Mouse (Mus musculus) forebrain, embryonic 11.5 days (tissue): ENCODE results near the gene Gstt2. TPM values are rescaled to one million over a fixed set of nuclear protein-coding genes. Genes with fewer than 3 reads are reported as not detected.

Source experiments
- ATAC-seq: fragments of 200-750 bp; cut with Nextera tagmentation; replicated peaks from 2 replicates; pipeline ENCODE4 v1.8.0; 2017; ENCODE audit warnings: moderate TSS enrichment; ENCODE audit not compliant: low FRiP score
- DNase-seq: peaks from one replicate; pipeline ENCODE4 v3.0.0-alpha.2; 2017; ENCODE audit warnings: low spot score
- H3K27ac ChIP-seq: fragments of 300-500 bp; sonication (generic); 2 replicates; pipeline ENCODE4 v1.5.1; 2014; ENCODE audit warnings: low read depth, low read length
- H3K27me3 ChIP-seq: fragments of 300-500 bp; sonication (generic); 2 replicates; pipeline ENCODE4 v1.6.1; 2014; ENCODE audit warnings: mild to moderate bottlenecking, low read length, mixed read lengths; ENCODE audit not compliant: control insufficient read depth, insufficient read depth
- H3K36me3 ChIP-seq: fragments of 300-500 bp; sonication (generic); 2 replicates; pipeline ENCODE4 v1.6.1; 2014; ENCODE audit warnings: mild to moderate bottlenecking, low read length, moderate library complexity, mixed read lengths; ENCODE audit not compliant: control insufficient read depth, insufficient read depth
- H3K4me1 ChIP-seq: fragments of 300-500 bp; sonication (generic); replicated peaks from 2 replicates; pipeline ENCODE4 v1.6.1; 2014; ENCODE audit warnings: low read length, mixed read lengths; ENCODE audit not compliant: control insufficient read depth, insufficient read depth
- H3K4me2 ChIP-seq: fragments of 300-500 bp; sonication (generic); 2 replicates; pipeline ENCODE4 v1.6.1; 2014; ENCODE audit warnings: low read depth, mild to moderate bottlenecking, low read length, moderate library complexity, mixed read lengths; ENCODE audit not compliant: severe bottlenecking
- H3K4me3 ChIP-seq: fragments of 300-500 bp; sonication (generic); 2 replicates; pipeline ENCODE4 v1.5.1; 2014; ENCODE audit warnings: low read depth, low read length
- H3K9ac ChIP-seq: fragments of 300-500 bp; sonication (generic); 2 replicates; pipeline ENCODE4 v1.6.1; 2014; ENCODE audit warnings: low read length
- H3K9me3 ChIP-seq: fragments of 300-500 bp; sonication (generic); 2 replicates; pipeline ENCODE4 v1.6.1; 2016; ENCODE audit warnings: low read length, mixed read lengths; ENCODE audit not compliant: control insufficient read depth
- WGBS: fragments of 180-500 bp; shearing (Covaris S2); extraction: QIAGEN DNeasy Blood & Tissue Kit; methylation state at CpG from one replicate; pipeline ENCODE4 v1.1.7; 2014; 5-methylcytosine and 5-hydroxymethylcytosine counted together
- polyA plus RNA-seq: library from polyadenylated mRNA; unstranded; fragments of >200 nt; fragmentation: Nextera tagmentation; extraction: Ambion mirVana; gene quantifications from 2 replicates; pipeline ENCODE4 v1.2.1, GENCODE M21; 2014

The Gstt2 gene
- polyA plus RNA-seq, 1 experiment from 2014 or later = 8.8 TPM

DNA sequence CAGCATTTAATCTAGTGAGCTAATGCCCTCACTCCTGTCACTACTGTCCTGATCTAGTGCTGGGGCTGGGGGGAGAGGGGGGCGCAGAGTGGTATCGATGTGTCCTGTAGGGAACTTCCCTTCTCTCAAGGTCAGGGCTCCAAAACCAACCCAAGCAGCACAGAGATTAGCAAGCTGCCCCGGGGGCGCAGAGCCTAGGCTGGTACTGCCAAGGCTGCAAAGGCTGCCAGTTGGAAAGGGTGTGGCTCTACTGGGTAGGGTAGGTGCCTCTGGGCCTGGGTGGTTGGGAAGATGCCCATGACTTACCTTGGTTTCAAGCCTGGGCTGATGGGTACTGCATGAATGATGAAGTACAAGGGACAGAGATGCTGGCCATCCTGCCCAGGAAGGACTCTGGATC lies 20.4 kb upstream of the Gstt2 start:
- Histone ChIP-seq H3K36me3 (no peaks in the 10 kb centered on the region; the same call in 1 of the 2 replicates), H3K4me2 (no peak overlapping the region), H3K9ac (no peak overlapping the region), H3K27me3 (no peaks in the 10 kb centered on the region), H3K4me3 (no peak overlapping the region), H3K9me3 (no peaks in the 10 kb centered on the region), H3K27ac (no peak overlapping the region), H3K4me1 (peaks cover 11% of the 10 kb centered on the region)
- WGBS = 96% methylated on average over 4 of the region's 4 CpGs
- ATAC-seq (no peak), DNase-seq (no peak)

- Histone ChIP-seq H3K9me3 (no peaks in the 10 kb centered on the region), H3K4me3 (no peak overlapping the region), H3K36me3 (no peaks in the 10 kb centered on the region; the same call in 1 of the 2 replicates), H3K9ac (no peak overlapping the region), H3K27me3 (no peaks in the 10 kb centered on the region), H3K27ac (no peak overlapping the region), H3K4me2 (no peak overlapping the region), H3K4me1 (peaks cover 11% of the 10 kb centered on the region)
- ATAC-seq (no peak), DNase-seq (no peak)
- WGBS = 84% methylated on average over 3 of the region's 3 CpGs
Measured at GRCm38 (mm10) chr10:75856976-75857375, 19.8 kb upstream of the Gstt2 start.

GRCm38 (mm10) chr10:75856155-75856907 lies 19.1 kb upstream of the Gstt2 start:
- Histone ChIP-seq H3K4me2 (no peak overlapping the region), H3K27ac (no peak overlapping the region), H3K4me1 (peaks cover 11% of the 10 kb centered on the region), H3K9ac (no peak overlapping the region), H3K4me3 (no peak overlapping the region), H3K9me3 (no peaks in the 10 kb centered on the region), H3K27me3 (no peaks in the 10 kb centered on the region), H3K36me3 (no peaks in the 10 kb centered on the region; the same call in 1 of the 2 replicates)
- DNase-seq (no peak), ATAC-seq (no peak)
- 81% methylated on average over 11 of the region's 11 CpGs for WGBS

- Histone ChIP-seq H3K36me3 (no peaks in the 10 kb centered on the region; the same call in 1 of the 2 replicates), H3K4me1 (peaks cover 8% of the 10 kb centered on the region), H3K4me3 (no peak overlapping the region), H3K27ac (no peak overlapping the region), H3K27me3 (no peaks in the 10 kb centered on the region), H3K4me2 (no peak overlapping the region), H3K9ac (no peak overlapping the region), H3K9me3 (no peaks in the 10 kb centered on the region)
- DNase-seq (no peak), ATAC-seq (no peak)
- WGBS = 90% methylated on average over 15 of the region's 15 CpGs
Measured at GRCm38 (mm10) chr10:75855416-75855981, 18.3 kb upstream of the Gstt2 start.

- H3K9me3 ChIP-seq = no peaks in the 10 kb centered on the region
- no peaks in the 10 kb centered on the region for H3K27me3 ChIP-seq
- H3K4me1 ChIP-seq = peaks cover 8% of the 10 kb centered on the region
- no peaks in the 10 kb centered on the region; the same call in 1 of the 2 replicates for H3K36me3 ChIP-seq
- WGBS = 89% methylated on average over 6 of the region's 6 CpGs
- ATAC-seq (no peak), DNase-seq (no peak)
- no peak overlapping the region for H3K4me2 ChIP-seq
- H3K9ac ChIP-seq = no peak overlapping the region
- H3K4me3 ChIP-seq = no peak overlapping the region
- H3K27ac ChIP-seq = no peak overlapping the region
Measured at GRCm38 (mm10) chr10:75854791-75855190, 17.6 kb upstream of the Gstt2 start.

DNA sequence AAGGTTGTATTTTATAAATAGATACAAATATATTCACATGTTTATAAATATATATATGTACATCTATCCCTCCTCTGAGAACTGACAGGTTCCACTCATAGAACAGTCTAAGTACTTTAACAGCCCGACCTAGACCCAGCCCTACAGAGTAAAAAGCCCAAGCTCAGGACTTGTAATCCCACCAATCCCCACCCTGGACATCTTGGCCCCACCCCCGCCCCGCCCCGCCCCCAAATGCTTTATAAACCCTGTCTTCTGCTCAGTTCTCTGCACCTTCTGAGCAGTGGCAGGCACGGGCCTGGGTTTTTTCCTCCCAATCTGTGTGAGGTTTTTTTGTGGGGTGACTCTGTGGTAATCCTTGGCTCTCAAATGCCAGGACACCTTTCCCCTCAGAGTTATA lies 16.9 kb upstream of the Gstt2 start:
- ATAC-seq (peak; percentile 29; the same call in 1 of the 2 replicates), DNase-seq (no peak)
- Histone ChIP-seq H3K27me3 (no peaks in the 10 kb centered on the region), H3K4me3 (no peak overlapping the region), H3K9me3 (no peaks in the 10 kb centered on the region), H3K4me1 (peaks cover 8% of the 10 kb centered on the region), H3K36me3 (no peaks in the 10 kb centered on the region; the same call in 1 of the 2 replicates), H3K27ac (no peak overlapping the region), H3K4me2 (no peak overlapping the region), H3K9ac (no peak overlapping the region)
- WGBS = 46% methylated on average over 5 of the region's 5 CpGs

DNA sequence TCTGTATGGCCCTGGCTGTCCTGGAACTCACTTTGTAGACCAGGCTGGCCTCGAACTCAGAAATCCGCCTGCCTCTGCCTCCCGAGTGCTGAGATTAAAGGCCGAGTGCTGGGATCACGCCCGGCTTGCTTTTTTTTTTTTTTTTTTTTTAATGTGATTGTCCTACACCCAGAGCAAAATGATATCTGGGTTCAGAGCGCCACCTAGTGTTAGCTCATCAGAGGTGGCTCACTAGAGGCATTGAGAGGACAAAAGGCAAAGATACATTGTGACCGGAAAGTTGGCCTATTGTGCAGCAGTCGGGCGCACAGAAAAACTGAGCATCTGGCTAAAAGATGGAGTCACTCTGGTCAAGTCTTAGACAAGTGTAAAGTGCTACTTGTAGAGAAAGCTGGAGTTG lies 16.2 kb upstream of the Gstt2 start:
- Histone ChIP-seq H3K4me3 (no peak overlapping the region), H3K4me2 (no peak overlapping the region), H3K27me3 (no peaks in the 10 kb centered on the region), H3K36me3 (no peaks in the 10 kb centered on the region; the same call in 1 of the 2 replicates), H3K27ac (no peak overlapping the region), H3K9ac (no peak overlapping the region), H3K9me3 (no peaks in the 10 kb centered on the region), H3K4me1 (peaks cover 6% of the 10 kb centered on the region)
- peak; percentile 84 for DNase-seq
- ATAC-seq = peak; percentile 65
- 23% methylated on average over 10 of the region's 10 CpGs for WGBS

DNA sequence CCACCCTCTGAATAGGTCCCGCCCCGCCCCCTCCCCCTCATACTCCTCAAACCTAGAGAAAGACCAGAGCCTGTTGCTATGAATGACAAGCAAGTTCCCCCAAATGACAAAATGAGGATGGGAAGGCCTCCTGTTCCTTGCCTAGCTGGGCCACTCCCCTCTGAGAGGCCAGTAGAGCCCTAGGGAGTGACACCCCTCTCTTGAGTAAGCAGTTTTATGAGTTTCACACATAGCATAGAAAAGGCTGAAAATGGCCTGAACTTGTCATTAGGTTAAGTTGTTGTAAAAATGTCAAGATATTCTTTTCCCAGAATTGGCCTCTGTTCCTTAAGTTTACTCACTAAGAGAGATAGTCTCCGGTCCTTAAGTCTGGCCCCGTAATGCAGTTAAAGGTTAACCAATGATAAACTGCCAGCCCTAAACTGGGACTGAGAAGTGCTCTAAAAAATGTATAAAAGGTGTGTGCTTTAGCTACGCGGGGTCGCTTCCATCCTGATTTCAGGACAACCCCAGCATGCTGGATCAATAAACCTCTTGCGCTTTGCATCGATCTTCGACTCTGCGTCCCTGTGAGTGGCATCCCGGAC lies 15.4 kb upstream of the Gstt2 start:
- H3K27me3 ChIP-seq = no peaks in the 10 kb centered on the region
- WGBS = 97% methylated on average over 12 of the region's 12 CpGs
- H3K36me3 ChIP-seq = no peaks in the 10 kb centered on the region; the same call in 1 of the 2 replicates
- no peak for DNase-seq
- no peaks in the 10 kb centered on the region; the same call in 1 of the 2 replicates for H3K4me1 ChIP-seq
- no peak for ATAC-seq
- H3K4me3 ChIP-seq = no peak overlapping the region
- H3K9ac ChIP-seq = no peak overlapping the region
- H3K4me2 ChIP-seq = no peak overlapping the region
- H3K27ac ChIP-seq = no peak overlapping the region
- no peaks in the 10 kb centered on the region for H3K9me3 ChIP-seq
